Mouse (Mus musculus) frontal cortex, postnatal 10 days (tissue): Measurements from ENCODE around the gene Mgmt.

Experiments
- DNase-seq, 2 experiments: peaks; one replicate each; pipeline ENCODE4 v3.0.0; 2022; ENCODE audit warnings: low spot score in 2 of 2, mixed read lengths in 1 of 2

Gene Mgmt

GRCm38 (mm10) chr7:137001215-137001614, 106.8 kb downstream of the Mgmt start:
- DNase-seq, result no peak

GRCm38 (mm10) chr7:137001783-137002182, 107.4 kb downstream of the Mgmt start:
- no peak for DNase-seq

GRCm38 (mm10) chr7:137002431-137002830, 108.0 kb downstream of the Mgmt start:
- DNase-seq, result no peak

- DNase-seq, result no peak
Observed at GRCm38 (mm10) chr7:137005293-137005692, 110.9 kb downstream of the Mgmt start.

GRCm38 (mm10) chr7:137008321-137008720, 113.9 kb downstream of the Mgmt start:
- no peak for DNase-seq

GRCm38 (mm10) chr7:137009732-137010275, 115.4 kb downstream of the Mgmt start:
- DNase-seq, result no peak

- DNase-seq, result no peak
Observed at GRCm38 (mm10) chr7:137010451-137010850, 116.0 kb downstream of the Mgmt start.

GRCm38 (mm10) chr7:137012687-137013086, 118.3 kb downstream of the Mgmt start:
- no peak for DNase-seq

GRCm38 (mm10) chr7:137013433-137013832, 119.0 kb downstream of the Mgmt start:
- DNase-seq, result no peak

- no peak for DNase-seq
Observed at GRCm38 (mm10) chr7:137018614-137019013, 124.2 kb downstream of the Mgmt start.

- no peak for DNase-seq
Observed at GRCm38 (mm10) chr7:137020195-137020594, 125.8 kb downstream of the Mgmt start.

GRCm38 (mm10) chr7:137030789-137031188, 136.4 kb downstream of the Mgmt start:
- DNase-seq, result no peak

GRCm38 (mm10) chr7:137033177-137033576, 138.8 kb downstream of the Mgmt start:
- no peak for DNase-seq

GRCm38 (mm10) chr7:137034986-137035385, 140.6 kb downstream of the Mgmt start:
- DNase-seq, result no peak

- no peak for DNase-seq
Observed at GRCm38 (mm10) chr7:137035916-137036315, 141.5 kb downstream of the Mgmt start.

- no peak for DNase-seq
Observed at GRCm38 (mm10) chr7:137037471-137037870, 143.1 kb downstream of the Mgmt start.

GRCm38 (mm10) chr7:137037872-137038271, 143.5 kb downstream of the Mgmt start:
- DNase-seq, result no peak

GRCm38 (mm10) chr7:137038311-137038945, 144.0 kb downstream of the Mgmt start:
- no peak for DNase-seq

GRCm38 (mm10) chr7:137038946-137039320, 144.5 kb downstream of the Mgmt start:
- no peak for DNase-seq

- DNase-seq, result no peak
Observed at GRCm38 (mm10) chr7:137040646-137041045, 146.2 kb downstream of the Mgmt start.

GRCm38 (mm10) chr7:137046891-137047290, 152.5 kb downstream of the Mgmt start:
- DNase-seq, result no peak

- DNase-seq, result no peak
Observed at GRCm38 (mm10) chr7:137048086-137048922, 153.9 kb downstream of the Mgmt start.

- DNase-seq, result no peak
Observed at GRCm38 (mm10) chr7:137054343-137054742, 159.9 kb downstream of the Mgmt start.
